In genomic region chr2:31346096-31346495, GRCm38 (mm10) we compare ENCODE assay signal across 9 mouse cellular contexts. TPM values are rescaled to one million over a fixed set of nuclear protein-coding genes. Genes with fewer than 3 reads are reported as not detected.
DNase-seq lines count a peak whose midpoint lies in the region; ATAC-seq lines count a peak whose summit lies in the region.
"Had no signal": no experiment of that assay in that cellular context is flagged by ENCODE, and none has a peak within 500 bp of the region (broad histone marks: within the 10 kb centered on the region; RNA-seq: fewer than 3 reads in every experiment).

No protein-coding gene starts in this region.

- intact Hi-C loops in left cerebral cortex, postnatal 25 days (cut with DNase I): loop anchor here (10.0 kb wide), 1 partner anchor 189 kb away; no protein-coding TSS in a partner anchor

- peak; percentile 73 for DNase-seq in hindbrain, embryonic 11.5 days (ENCODE audit: low spot score)
- DNase-seq in NIH3T3 (ENCODE audit: low read depth): peak; percentile 80
- DNase-seq in embryonic facial prominence, embryonic 11.5 days (ENCODE audit: low spot score): peak; percentile 82
- peak; percentile 85 for DNase-seq in mesoderm, embryonic 11.5 days (ENCODE audit: low read depth, low spot score)
- DNase-seq in cerebellum, adult 11-12 months: no peak
- DNase-seq in left cerebral cortex, postnatal 25 days (ENCODE audit: low spot score in 2 of 2): no peak
- no peak for DNase-seq in layer of hippocampus, adult 8-10 months (ENCODE audit: low spot score in 2 of 2)

- no peak overlapping the region for H3K27ac ChIP-seq in hindbrain, embryonic 11.5 days (ENCODE audit: low read depth, low read length)
- no peak overlapping the region for H3K27ac ChIP-seq in hindbrain, embryonic 12.5 days
- H3K27ac ChIP-seq in embryonic facial prominence, embryonic 11.5 days (replicated peaks; ENCODE audit: low read depth, low read length): no peak overlapping the region
- H3K27ac ChIP-seq: liver, embryonic 14.5 days had no signal

- no peak overlapping the region for H3K4me2 ChIP-seq in hindbrain, embryonic 11.5 days (replicated peaks; ENCODE audit: low read depth, low read length)
- no peak overlapping the region for H3K4me2 ChIP-seq in hindbrain, embryonic 12.5 days (replicated peaks)
- no peak overlapping the region for H3K4me2 ChIP-seq in embryonic facial prominence, embryonic 11.5 days (ENCODE audit: low read depth, low read length)

- no peaks in the 10 kb centered on the region for H3K36me3 ChIP-seq in hindbrain, embryonic 11.5 days (ENCODE audit: control insufficient read depth, insufficient read depth, low read length)
- no peaks in the 10 kb centered on the region for H3K36me3 ChIP-seq in hindbrain, embryonic 12.5 days
- no peaks in the 10 kb centered on the region for H3K36me3 ChIP-seq in embryonic facial prominence, embryonic 11.5 days (replicated peaks; ENCODE audit: control insufficient read depth, insufficient read depth, low read depth, low read length)

- 42% methylated on average over 12 of the region's 12 CpGs for WGBS in hindbrain, embryonic 11.5 days
- WGBS in hindbrain, embryonic 12.5 days: 42% methylated on average over 12 of the region's 12 CpGs
- WGBS in embryonic facial prominence, embryonic 11.5 days: 35% methylated on average over 12 of the region's 12 CpGs

- no peak for ATAC-seq in hindbrain, embryonic 11.5 days (ENCODE audit: low FRiP score)
- no peak for ATAC-seq in hindbrain, embryonic 12.5 days (ENCODE audit: low FRiP score)
- ATAC-seq in embryonic facial prominence, embryonic 11.5 days (replicated peaks; ENCODE audit: insufficient number of reproducible peaks, low FRiP score, low TSS enrichment, low read depth): no peak

- no peaks in the 10 kb centered on the region for H3K27me3 ChIP-seq in hindbrain, embryonic 11.5 days (ENCODE audit: control insufficient read depth, insufficient read depth, low read length)
- H3K27me3 ChIP-seq in hindbrain, embryonic 12.5 days: peaks cover 6% of the 10 kb centered on the region
- H3K27me3 ChIP-seq in embryonic facial prominence, embryonic 11.5 days (ENCODE audit: control insufficient read depth, insufficient read depth, low read length): no peaks in the 10 kb centered on the region

- H3K4me1 ChIP-seq in hindbrain, embryonic 11.5 days (replicated peaks; ENCODE audit: control insufficient read depth, insufficient read depth, low read length): no peaks in the 10 kb centered on the region
- H3K4me1 ChIP-seq in hindbrain, embryonic 12.5 days: no peaks in the 10 kb centered on the region
- no peaks in the 10 kb centered on the region for H3K4me1 ChIP-seq in embryonic facial prominence, embryonic 11.5 days (ENCODE audit: control insufficient read depth, insufficient read depth, low read length)

- H3K9ac ChIP-seq in hindbrain, embryonic 11.5 days (ENCODE audit: low read depth, low read length): no peak overlapping the region
- no peak overlapping the region for H3K9ac ChIP-seq in hindbrain, embryonic 12.5 days
- no peak overlapping the region for H3K9ac ChIP-seq in embryonic facial prominence, embryonic 11.5 days (replicated peaks; ENCODE audit: low read length)
- H3K9ac ChIP-seq: liver, embryonic 14.5 days had no signal

- H3K9me3 ChIP-seq in hindbrain, embryonic 11.5 days (ENCODE audit: control insufficient read depth, low read length): no peaks in the 10 kb centered on the region
- H3K9me3 ChIP-seq in hindbrain, embryonic 12.5 days (replicated peaks): no peaks in the 10 kb centered on the region
- H3K9me3 ChIP-seq in embryonic facial prominence, embryonic 11.5 days (replicated peaks; ENCODE audit: control insufficient read depth, low read length): no peaks in the 10 kb centered on the region

- H3K4me3 ChIP-seq in hindbrain, embryonic 11.5 days (ENCODE audit: low read depth, low read length): no peak overlapping the region
- H3K4me3 ChIP-seq in hindbrain, embryonic 12.5 days: no peak overlapping the region
- H3K4me3 ChIP-seq in embryonic facial prominence, embryonic 11.5 days (ENCODE audit: low read depth, low read length): no peak overlapping the region

RNA-seq across cellular contexts. Expression of gene Hmcn2, which starts 31.9 kb away (rescaled TPM):
- polyA plus RNA-seq in hindbrain, embryonic 11.5 days (2014; fragmentation: Nextera tagmentation; extraction: Ambion mirVana): 0.08 TPM in 1 of 2 replicates, not detected in the other
- polyA plus RNA-seq in hindbrain, embryonic 12.5 days (2016; fragmentation: Nextera tagmentation; extraction: Ambion mirVana): 0.30 and 0.33 TPM in 2 replicates
- 0.10 TPM in 1 of 2 replicates, not detected in the other for polyA plus RNA-seq in embryonic facial prominence, embryonic 11.5 days (2014; fragmentation: Nextera tagmentation; extraction: Ambion mirVana)
- total RNA-seq in left cerebral cortex, postnatal 25 days (2021): under 1 TPM; 0.21 to 0.32 TPM
- under 1 TPM; 0.17 to 0.34 (median 0.23) TPM for total RNA-seq in layer of hippocampus, adult 8-10 months (2022)

Comparison
In these comparisons a context has a peak if more than half of its experiments do, and no peak if none do; other contexts are left out.
1. DNase-seq: peak in hindbrain, embryonic 11.5 days (single experiment), NIH3T3 (single experiment), embryonic facial prominence, embryonic 11.5 days (single experiment) and mesoderm, embryonic 11.5 days (single experiment); none in cerebellum, adult 11-12 months (single experiment), left cerebral cortex, postnatal 25 days (0 of 2) and layer of hippocampus, adult 8-10 months (0 of 2).